Mouse (Mus musculus) urinary bladder, adult 18-20 months (tissue): ENCODE measurements around the gene Coro1c.
A peak's percentile ranks its signal among the peaks of the same experiment; 100 is the strongest.
"Not testable (repeated sequence)": the region's sequence is repeated elsewhere in the genome, so short reads cannot be mapped to it uniquely, and the experiment has no call there.

Source experiments
- DNase-seq, 2 experiments: peaks; one replicate each; pipeline ENCODE4 v3.0.0; 2022; ENCODE audit warnings: low spot score in 2 of 2, mixed read lengths in 2 of 2

The Coro1c gene

GRCm38 (mm10) chr5:113829566-113830291, 78.8 kb downstream of the Coro1c start:
- DNase-seq: no peak

GRCm38 (mm10) chr5:113828481-113828880, 80.1 kb downstream of the Coro1c start:
- DNase-seq: no peak

GRCm38 (mm10) chr5:113827991-113828411, 80.6 kb downstream of the Coro1c start:
- no peak for DNase-seq

- no peak for DNase-seq
These were observed 81.9 kb downstream of the Coro1c start for GRCm38 (mm10) chr5:113826619-113827018.

- DNase-seq: no peak
These were observed 83.0 kb downstream of the Coro1c start for GRCm38 (mm10) chr5:113825558-113825957.

- no peak for DNase-seq
These were observed 84.3 kb downstream of the Coro1c start for GRCm38 (mm10) chr5:113824228-113824627.

GRCm38 (mm10) chr5:113818572-113818971, 90.0 kb downstream of the Coro1c start:
- no peak for DNase-seq

- peak in 1 of 2 experiments; percentile 59 for DNase-seq
These were observed 92.9 kb downstream of the Coro1c start for GRCm38 (mm10) chr5:113815638-113816152.

GRCm38 (mm10) chr5:113815041-113815389, 93.5 kb downstream of the Coro1c start:
- no peak for DNase-seq

- no peak for DNase-seq
These were observed 94.2 kb downstream of the Coro1c start for GRCm38 (mm10) chr5:113814111-113815040.

GRCm38 (mm10) chr5:113813608-113814007, 95.0 kb downstream of the Coro1c start:
- no peak for DNase-seq

- DNase-seq: no peak
These were observed 95.9 kb downstream of the Coro1c start for GRCm38 (mm10) chr5:113812638-113813037.

GRCm38 (mm10) chr5:113811824-113812420, 96.6 kb downstream of the Coro1c start:
- not testable (repeated sequence) for DNase-seq

GRCm38 (mm10) chr5:113810111-113810510, 98.4 kb downstream of the Coro1c start:
- no peak for DNase-seq

- no peak for DNase-seq
These were observed 100.4 kb downstream of the Coro1c start for GRCm38 (mm10) chr5:113808177-113808576.

- DNase-seq: no peak
These were observed 100.8 kb downstream of the Coro1c start for GRCm38 (mm10) chr5:113807712-113808111.

GRCm38 (mm10) chr5:113806414-113806813, 102.1 kb downstream of the Coro1c start:
- no peak for DNase-seq

GRCm38 (mm10) chr5:113805301-113805700, 103.3 kb downstream of the Coro1c start:
- DNase-seq: no peak

GRCm38 (mm10) chr5:113804395-113804966, 104.1 kb downstream of the Coro1c start:
- DNase-seq: no peak

- peak; percentile 23 to 41 for DNase-seq
These were observed 108.3 kb downstream of the Coro1c start, which contains the start of gene Tmem119 for GRCm38 (mm10) chr5:113800280-113800679. Gene Tmem119 (minus strand): TSS chr5:113800516.

GRCm38 (mm10) chr5:113799691-113800090, 108.9 kb downstream of the Coro1c start:
- no peak for DNase-seq

GRCm38 (mm10) chr5:113798525-113798924, 110.0 kb downstream of the Coro1c start:
- DNase-seq: no peak
